Mouse (Mus musculus) ES-E14 (cell line): ENCODE data around the gene Scarb1.

Source experiments
- CHD2 ChIP-seq: IDR thresholded peaks from 2 replicates; pipeline ENCODE4 v1.6.1; 2014; ENCODE audit warnings: mild to moderate bottlenecking, low read depth, low read length, inconsistent platforms
- HCFC1 ChIP-seq: IDR thresholded peaks from 2 replicates; pipeline ENCODE4 v1.6.1; 2012; ENCODE audit warnings: low read length, inconsistent platforms, borderline replicate concordance; ENCODE audit not compliant: insufficient read depth
- ZNF384 ChIP-seq: IDR thresholded peaks from 2 replicates; pipeline ENCODE4 v1.6.1; 2012; ENCODE audit warnings: low read depth, low read length, inconsistent platforms

GRCm38 (mm10) chr5:125316771-125317170 lies 24.1 kb downstream of the Scarb1 start:
- TF ChIP-seq CHD2 (no peak), ZNF384 (no peak), HCFC1 (no peak)
